Mouse (Mus musculus) brain, embryonic 14.5 days (tissue): ENCODE measurements around the gene Wdfy2.
A peak's percentile ranks its signal among the peaks of the same experiment; 100 is the strongest.

ENCODE experiments used
- CTCF ChIP-seq: fragments of 200-500 bp; IDR thresholded peaks from 2 replicates; pipeline ENCODE4 v1.5.1; 2012; ENCODE audit warnings: inconsistent platforms, mild to moderate bottlenecking, moderate library complexity, borderline replicate concordance; ENCODE audit not compliant: insufficient read depth, insufficient read length; ENCODE audit errors: extremely low read depth
- POLR2A ChIP-seq: fragments of 200-500 bp; IDR thresholded peaks from 2 replicates; pipeline ENCODE4 v1.6.1; 2012; ENCODE audit warnings: mild to moderate bottlenecking, inconsistent platforms, borderline replicate concordance; ENCODE audit not compliant: poor library complexity, insufficient read depth, insufficient read length, severe bottlenecking; ENCODE audit errors: extremely low read depth

DNA sequence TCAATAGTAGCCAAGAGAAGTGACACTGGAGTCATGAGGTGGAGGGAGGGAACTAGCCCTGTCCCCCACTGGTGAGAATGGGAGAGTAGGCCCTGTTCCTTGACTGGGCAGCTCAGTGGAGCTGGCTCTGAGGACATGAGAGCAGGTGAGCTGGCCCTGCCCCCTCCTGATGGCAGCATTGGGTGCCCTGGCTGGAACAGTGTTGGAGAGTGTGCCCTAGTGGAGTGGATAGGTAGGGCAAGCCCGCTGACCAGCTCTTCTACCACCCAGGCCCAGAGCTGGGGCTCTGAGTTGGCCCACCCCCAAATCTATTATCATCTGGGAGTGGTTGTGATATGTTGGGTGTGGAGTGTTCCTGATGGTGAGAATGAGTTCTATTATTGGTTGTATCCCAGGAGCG, 47.7 kb downstream of the Wdfy2 start:
- TF ChIP-seq POLR2A = no peak
- 0 out of 2 replicates have a peak, but pooled peaks have one; percentile 9 for TF ChIP-seq CTCF
